Mouse (Mus musculus) ovary, postnatal 36 days (tissue): ENCODE measurements around the gene Slc17a7.

ENCODE experiments used
- DNase-seq: peaks from one replicate; pipeline ENCODE4 v3.0.0; 2022; ENCODE audit warnings: low spot score, mixed read lengths

Gene Slc17a7

DNA sequence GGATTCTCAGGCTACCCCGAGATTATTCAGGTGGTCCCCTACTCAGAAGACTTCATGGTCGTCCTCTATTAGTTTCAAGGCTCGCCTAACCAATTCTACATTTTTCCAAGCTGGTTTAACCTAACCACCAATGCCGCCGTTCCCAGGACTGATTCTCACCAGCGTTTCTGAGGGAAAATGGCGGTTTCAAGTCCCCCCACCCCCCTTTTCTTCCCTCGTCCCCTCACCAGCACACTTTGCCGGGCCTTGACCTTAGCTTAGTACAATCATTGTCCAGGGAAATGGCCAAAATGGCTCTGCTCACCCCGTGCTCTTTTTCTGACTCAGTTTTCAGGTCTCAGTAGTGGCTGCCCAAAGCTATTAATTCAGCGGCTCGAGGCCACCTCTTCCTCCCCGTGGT is 11.6 kb downstream of the Slc17a7 start:
- no peak for DNase-seq

GRCm38 (mm10) chr7:45175929-45176328 is 12.2 kb downstream of the Slc17a7 start:
- no peak for DNase-seq

GRCm38 (mm10) chr7:45176356-45176755 is 12.6 kb downstream of the Slc17a7 start:
- DNase-seq = no peak

DNA sequence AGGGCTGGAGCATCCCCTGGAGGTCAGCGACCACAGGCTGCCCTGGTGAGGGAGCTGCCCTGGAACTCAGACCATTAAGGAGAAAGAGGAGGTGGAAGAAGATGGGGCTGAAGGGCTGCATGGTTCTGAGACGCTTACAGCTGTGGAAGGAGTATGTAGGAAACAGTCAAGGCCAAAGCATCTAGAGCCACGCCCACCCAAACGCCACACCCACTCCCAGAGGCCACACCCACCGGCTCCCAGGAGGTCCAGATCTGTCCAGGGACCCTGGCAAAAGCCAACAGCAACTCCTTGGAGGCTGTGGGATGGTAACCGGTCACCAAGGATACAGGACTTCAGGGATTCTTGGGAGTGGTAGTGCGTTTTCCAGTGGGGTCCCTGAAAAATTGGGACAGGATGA is 14.8 kb downstream of the Slc17a7 start:
- DNase-seq = no peak

DNA sequence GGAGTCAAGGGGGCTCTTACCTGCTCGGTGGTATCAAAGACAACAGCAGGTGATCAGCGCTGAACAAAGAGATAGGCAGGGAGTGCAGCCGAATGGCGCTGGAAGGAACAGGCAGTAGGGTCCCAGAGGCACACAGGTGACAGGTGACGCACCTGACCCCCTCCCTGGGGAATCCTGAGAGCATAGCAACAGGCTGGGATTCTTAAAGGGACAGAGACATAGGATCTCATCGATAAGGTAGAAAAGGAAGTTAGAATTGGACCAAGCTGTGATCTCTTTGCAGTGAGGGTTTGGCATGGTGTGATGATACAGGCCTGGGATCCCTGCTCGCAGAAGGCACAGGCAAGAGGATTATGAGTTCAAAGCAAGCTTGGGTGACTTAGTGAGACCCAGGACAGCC is 15.7 kb downstream of the Slc17a7 start, which contains the start of gene Gfy:
Gene Gfy (minus strand): TSS at position 101 of the 400 bp plus-strand sequence.
- no peak for DNase-seq

DNA sequence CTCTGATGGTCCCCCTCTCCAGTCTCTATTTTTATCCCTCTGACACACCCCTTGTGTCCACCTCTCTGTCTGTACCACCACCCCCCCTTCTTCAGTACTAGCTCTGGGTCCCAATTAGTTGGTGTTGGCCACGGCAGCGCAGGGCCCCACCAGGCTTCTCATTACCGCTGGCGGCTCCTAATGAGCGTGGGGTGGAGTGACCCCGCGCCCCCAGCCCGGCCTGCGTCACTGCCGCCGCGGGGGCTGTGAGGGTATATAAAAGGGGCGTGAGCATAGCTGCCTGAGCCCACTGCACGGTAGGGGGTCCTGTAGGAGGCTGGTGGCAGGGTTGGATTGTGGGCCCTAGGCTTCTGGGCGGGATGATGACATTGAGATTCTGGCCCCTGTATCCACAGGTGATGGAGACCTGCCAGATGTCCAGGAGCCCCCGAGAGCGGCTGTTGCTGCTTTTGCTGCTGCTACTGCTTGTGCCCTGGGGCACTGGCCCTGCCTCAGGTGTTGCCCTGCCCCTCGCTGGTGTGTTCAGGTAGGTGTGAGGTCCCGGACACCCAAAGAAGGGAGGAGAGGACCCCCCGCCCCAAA is 17.2 kb downstream of the Slc17a7 start, which contains the start of gene Pth2:
Gene Pth2 (plus strand): TSS at position 100 of the 582 bp plus-strand sequence.
- no peak for DNase-seq

- no peak for DNase-seq
Measured at GRCm38 (mm10) chr7:45181540-45181939, 17.8 kb downstream of the Slc17a7 start.

DNA sequence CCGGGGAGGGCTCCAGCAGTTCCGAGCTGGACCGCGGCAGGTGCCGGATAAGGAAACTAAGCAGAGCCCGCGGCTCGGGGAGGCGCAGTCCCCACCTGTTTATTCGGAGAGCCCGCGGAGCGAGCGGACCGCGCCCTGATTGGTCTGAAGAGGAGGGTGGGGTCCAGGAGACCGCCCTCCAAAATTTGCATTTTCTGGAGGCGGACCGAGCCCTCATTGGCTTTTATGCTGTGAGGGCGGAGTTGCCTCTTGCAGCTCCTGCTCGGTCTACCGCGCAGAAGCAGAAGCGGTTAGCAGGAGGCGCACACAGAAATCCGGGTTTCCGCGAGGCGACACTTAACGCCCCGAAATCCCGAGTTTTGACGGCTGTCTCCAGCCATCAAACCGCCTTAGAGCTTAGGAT is 18.5 kb downstream of the Slc17a7 start:
- peak; percentile 83 for DNase-seq

GRCm38 (mm10) chr7:45182606-45183005 is 18.9 kb downstream of the Slc17a7 start:
- no peak for DNase-seq

- DNase-seq = no peak
Measured at GRCm38 (mm10) chr7:45183672-45184071, 19.9 kb downstream of the Slc17a7 start.

- no peak for DNase-seq
Measured at GRCm38 (mm10) chr7:45185921-45186320, 22.2 kb downstream of the Slc17a7 start.

DNA sequence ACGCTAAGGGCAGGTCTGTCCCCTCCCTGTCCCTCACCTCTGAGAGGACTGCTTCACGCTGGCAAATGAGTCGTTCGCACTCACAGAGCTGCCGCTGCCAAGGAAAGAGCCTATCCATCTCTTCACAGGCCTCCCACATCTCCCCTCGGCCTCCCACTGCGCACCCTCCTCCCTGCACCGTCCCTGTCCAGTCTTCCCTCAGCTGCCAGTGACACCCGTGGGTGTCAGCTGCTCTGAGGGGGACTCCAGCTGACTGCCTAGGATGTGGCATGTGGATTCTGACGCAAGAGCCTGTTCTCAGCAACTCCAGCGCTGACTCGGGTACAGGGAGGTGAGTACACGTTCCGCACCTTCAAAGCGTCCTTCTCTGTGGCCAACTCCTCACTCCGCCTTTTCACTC is 25.9 kb downstream of the Slc17a7 start:
- DNase-seq = no peak

DNA sequence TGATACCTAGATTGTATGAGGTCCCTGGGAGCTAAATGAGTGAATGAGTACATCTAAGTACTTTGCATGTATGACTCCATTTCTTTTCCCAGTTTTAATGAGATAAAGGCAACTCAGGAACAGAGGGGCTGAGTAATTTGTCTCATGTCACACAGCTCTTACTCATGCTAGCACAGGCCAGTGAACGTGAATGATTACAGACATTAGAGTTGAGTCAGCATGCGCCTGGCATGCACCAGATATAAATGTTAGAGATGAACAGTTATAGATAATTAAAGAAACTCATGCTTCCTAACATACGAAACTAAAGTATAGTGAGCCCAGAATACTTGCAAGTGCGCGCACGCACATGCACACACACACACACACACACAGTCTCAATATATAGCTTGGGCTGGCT is 26.4 kb downstream of the Slc17a7 start:
- DNase-seq = no peak

DNA sequence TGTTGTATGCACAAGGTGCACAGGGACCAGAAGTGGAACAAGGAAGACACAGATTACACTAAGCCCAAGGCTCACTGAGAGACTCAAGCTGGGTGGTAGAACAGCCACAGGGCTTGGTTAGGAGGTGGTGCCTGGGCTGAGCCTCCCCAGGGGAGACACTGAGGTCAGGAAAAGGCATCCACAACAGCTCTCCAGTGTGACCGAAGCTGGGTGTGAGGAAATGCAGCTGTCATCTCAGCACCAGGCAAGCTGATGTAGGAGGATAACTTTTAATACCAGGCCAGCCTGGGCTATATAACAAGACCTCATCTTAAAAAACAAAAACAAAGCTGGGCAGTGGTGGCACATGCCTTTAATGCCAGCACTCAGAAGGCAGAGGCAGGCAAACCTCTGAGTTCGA is 27.4 kb downstream of the Slc17a7 start:
- no peak for DNase-seq

DNA sequence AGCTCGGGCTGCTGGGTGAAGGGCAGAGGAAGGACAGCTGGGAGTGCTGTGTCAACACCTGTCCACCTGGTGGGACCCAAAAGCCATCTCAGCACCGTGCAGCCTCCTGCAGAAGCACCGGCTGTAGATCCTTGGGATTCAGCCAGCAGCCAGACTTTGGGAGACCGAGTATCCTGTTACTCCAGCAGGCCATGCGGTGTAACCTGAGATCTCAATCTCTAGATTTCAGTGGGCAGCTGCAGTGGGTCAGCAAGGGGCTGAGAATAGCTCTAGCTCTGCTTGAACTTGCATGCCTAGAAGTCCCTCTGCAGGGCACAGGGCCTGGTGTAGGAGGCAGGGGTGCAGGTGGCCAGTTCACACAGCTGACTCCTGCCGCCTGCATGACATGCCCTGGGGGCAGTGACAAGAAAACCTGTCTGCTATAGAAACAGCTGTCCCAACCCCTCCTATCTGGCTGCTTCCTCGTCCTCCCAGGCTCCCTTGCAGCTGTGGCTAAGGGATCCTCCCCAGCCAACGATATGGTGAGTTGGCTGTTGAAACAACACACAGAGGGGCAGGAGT is 28.1 kb downstream of the Slc17a7 start:
- DNase-seq = no peak

- no peak for DNase-seq
Measured at GRCm38 (mm10) chr7:45192585-45193310, 29.0 kb downstream of the Slc17a7 start.

GRCm38 (mm10) chr7:45193406-45193805 is 29.7 kb downstream of the Slc17a7 start:
- DNase-seq = no peak

DNA sequence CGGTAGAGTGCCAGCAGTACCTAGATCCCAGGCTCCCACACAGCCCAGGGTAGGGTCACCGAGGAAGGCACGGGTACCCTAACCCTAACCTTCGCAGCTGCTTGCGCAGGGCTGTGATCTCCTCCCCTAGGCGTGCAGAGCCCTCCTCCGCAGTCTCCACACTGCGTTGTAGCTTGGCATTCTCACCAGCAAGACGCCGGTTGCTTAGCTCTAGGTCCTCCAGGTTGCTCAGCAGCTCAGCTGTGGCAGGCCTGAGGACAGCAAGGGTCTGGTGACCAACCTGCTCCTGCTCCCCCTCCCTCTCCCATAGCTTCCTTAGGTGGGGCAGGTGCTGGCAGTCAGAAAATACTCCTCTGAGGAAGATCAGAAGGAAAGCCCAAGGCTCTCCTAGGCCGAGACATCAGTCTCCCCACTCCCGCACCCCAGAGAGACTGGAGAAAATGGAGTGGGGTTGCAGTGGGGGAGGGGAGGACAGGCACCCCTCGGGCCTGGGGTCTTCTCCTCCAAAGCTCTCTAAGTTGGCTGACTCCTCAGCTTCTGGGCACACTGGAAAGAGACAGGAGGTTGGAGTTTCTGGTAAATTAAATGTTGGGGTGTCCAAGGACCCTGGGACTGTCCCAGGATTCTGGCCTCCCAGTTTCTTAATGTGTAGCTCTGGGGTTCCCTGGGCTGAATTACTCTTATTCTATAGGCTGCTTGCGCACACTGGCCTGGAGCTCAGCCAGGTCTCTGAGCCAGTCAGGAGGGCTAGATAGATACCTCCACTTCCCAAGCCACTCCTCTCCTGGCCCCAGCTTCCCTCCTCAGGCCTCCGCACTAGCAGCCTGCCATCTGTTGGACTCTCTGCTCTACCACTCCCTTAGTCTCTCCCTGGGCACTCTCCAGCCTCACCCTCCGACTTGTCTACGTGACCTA is 30.4 kb downstream of the Slc17a7 start:
- no peak for DNase-seq

GRCm38 (mm10) chr7:45195341-45196175 is 31.8 kb downstream of the Slc17a7 start:
- DNase-seq = no peak

DNA sequence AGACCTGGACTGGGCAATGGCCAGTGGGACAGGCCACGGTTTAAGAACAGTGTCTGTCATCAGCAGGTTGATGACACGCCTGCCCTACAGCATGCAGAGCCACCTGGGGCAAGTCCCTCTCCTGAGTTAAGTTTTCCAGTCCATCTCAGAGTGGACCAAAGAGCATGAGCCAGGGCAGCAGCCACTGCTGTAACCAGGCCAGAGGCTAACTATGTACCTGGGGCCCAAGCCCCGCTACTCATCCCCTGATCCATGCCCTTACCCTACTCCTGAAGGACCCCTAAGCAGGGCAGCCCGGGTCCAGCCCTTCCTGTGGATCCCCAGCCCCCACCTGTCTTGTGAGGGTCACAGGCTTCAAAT is 32.4 kb downstream of the Slc17a7 start:
- no peak for DNase-seq

DNA sequence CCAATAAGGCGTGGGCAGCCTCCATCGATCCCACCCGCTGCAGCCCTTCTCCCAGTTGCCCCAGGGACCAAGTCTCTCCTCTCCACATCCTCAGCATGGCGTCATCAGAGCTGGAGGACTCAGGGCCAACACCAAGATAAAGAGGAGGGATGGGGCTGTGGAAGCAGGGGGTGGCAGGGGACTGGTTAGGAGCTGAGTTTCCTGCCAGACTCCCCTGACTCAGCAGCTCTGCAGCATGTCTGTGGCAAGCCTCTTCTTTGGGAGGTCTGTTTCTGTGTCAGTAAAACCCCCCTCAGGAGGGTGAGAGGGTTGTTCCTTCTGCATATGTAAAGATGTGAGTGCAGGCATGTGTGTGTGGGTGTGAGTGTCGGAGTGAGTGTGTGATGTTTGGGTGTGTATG is 33.2 kb downstream of the Slc17a7 start:
- DNase-seq = no peak

DNA sequence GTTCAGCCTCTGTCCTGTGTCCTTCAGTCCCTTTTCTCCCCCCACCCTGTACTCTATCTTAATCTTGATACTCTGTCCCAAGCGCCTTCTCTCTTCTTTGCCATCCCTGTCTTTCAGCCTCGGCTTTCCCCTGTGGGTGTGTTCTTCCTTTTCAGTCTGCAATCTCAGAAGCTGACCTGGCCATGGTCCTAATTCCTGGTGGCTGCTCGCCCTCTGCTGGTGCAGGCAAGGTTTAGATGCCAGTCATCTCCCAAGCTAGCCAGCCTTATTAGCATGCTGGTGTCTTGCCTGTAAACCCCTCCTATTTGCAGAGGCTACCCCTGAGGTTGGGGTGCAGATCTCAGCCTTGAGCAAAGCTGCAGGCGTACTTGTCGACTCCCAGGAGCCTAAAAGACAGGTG is 34.7 kb downstream of the Slc17a7 start:
- peak; percentile 73 for DNase-seq
